Mouse (Mus musculus) midbrain, embryonic 11.5 days (tissue): ENCODE results near the gene Nedd8. TPM values are rescaled to one million over a fixed set of nuclear protein-coding genes. Genes with fewer than 3 reads are reported as not detected.

ENCODE experiments used
- ATAC-seq: fragments of 200-750 bp; cut with Nextera tagmentation; 2 replicates; pipeline ENCODE4 v1.8.0; 2017; ENCODE audit warnings: moderate TSS enrichment, moderate library complexity; ENCODE audit not compliant: low FRiP score
- DNase-seq: peaks from one replicate; pipeline ENCODE4 v3.0.0; 2015; ENCODE audit warnings: low spot score; ENCODE audit errors: missing footprints
- H3K27ac ChIP-seq: fragments of 300-500 bp; sonication (generic); 2 replicates; pipeline ENCODE4 v1.5.1; 2014; ENCODE audit warnings: low read depth, low read length
- H3K27me3 ChIP-seq: fragments of 300-500 bp; sonication (generic); 2 replicates; pipeline ENCODE4 v1.6.1; 2014; ENCODE audit warnings: mild to moderate bottlenecking, low read length, moderate library complexity, mixed read lengths; ENCODE audit not compliant: control insufficient read depth, insufficient read depth
- H3K36me3 ChIP-seq: fragments of 300-500 bp; sonication (generic); 2 replicates; pipeline ENCODE4 v1.6.1; 2014; ENCODE audit warnings: mild to moderate bottlenecking, low read length, moderate library complexity, mixed read lengths; ENCODE audit not compliant: control insufficient read depth, insufficient read depth
- H3K4me1 ChIP-seq: fragments of 300-500 bp; sonication (generic); 2 replicates; pipeline ENCODE4 v1.6.1; 2014; ENCODE audit warnings: low read length; ENCODE audit not compliant: control insufficient read depth, insufficient read depth
- H3K4me2 ChIP-seq: fragments of 300-500 bp; sonication (generic); 2 replicates; pipeline ENCODE4 v1.6.1; 2014; ENCODE audit warnings: mild to moderate bottlenecking, moderate library complexity
- H3K4me3 ChIP-seq: fragments of 300-500 bp; sonication (generic); 2 replicates; pipeline ENCODE4 v1.5.1; 2014; ENCODE audit warnings: low read depth, low read length
- H3K9ac ChIP-seq: fragments of 300-500 bp; sonication (generic); 2 replicates; pipeline ENCODE4 v1.6.1; 2014; ENCODE audit warnings: low read length
- H3K9me3 ChIP-seq: fragments of 300-500 bp; sonication (generic); 2 replicates; pipeline ENCODE4 v1.6.1; 2016; ENCODE audit warnings: low read length; ENCODE audit not compliant: control insufficient read depth
- WGBS: fragments of 180-500 bp; shearing (Covaris S2); extraction: QIAGEN DNeasy Blood & Tissue Kit; methylation state at CpG from one replicate; pipeline ENCODE4 v1.1.7; 2014; 5-methylcytosine and 5-hydroxymethylcytosine counted together
- polyA plus RNA-seq: library from polyadenylated mRNA; unstranded; fragments of >200 nt; fragmentation: Nextera tagmentation; extraction: Ambion mirVana; gene quantifications from 2 replicates; pipeline ENCODE4 v1.2.1, GENCODE M21; 2014

Gene Nedd8
- polyA plus RNA-seq, 1 experiment from 2014 or later: 615 TPM

DNA sequence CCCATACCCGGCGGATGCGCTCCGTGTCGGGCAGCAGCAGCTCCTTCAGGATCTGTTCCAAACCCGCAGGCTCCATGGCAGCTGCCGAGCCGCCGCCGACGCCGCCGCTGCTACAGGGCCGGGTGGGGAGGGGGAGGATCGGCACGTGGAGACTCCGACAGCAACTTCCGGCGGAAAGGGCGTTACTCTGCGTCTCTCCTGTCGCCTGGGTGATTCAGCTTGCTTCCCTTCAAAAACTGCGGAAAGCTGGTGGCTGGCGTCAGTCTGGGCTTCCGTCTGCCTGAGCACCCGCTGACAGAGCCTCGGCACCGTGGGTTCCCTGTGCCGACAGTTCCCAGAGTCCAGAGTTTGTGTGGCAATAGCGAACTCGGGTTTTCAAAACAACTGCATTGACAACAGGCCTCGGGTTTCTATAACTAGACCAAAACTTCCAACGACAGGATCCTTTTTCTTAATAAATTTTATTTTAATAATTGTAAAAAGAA lies 36.4 kb downstream of the Nedd8 start, which contains the start of gene Ipo4:
Ipo4 (minus strand) TSS at position 435 of the 485 bp plus-strand sequence.
- Histone ChIP-seq H3K9me3 (no peaks in the 10 kb centered on the region), H3K9ac (peak within 1 kb of the TSS; percentile 78), H3K4me3 (peak within 1 kb of the TSS; percentile 61), H3K27ac (peak within 1 kb of the TSS; percentile 55), H3K27me3 (no peaks in the 10 kb centered on the region), H3K4me2 (peak within 1 kb of the TSS; percentile 96), H3K4me1 (peaks cover 13% of the 10 kb centered on the region), H3K36me3 (peaks cover 22% of the 10 kb centered on the region)
- DNase-seq (peak; percentile 98), ATAC-seq (peak; percentile 91)
- 2% methylated on average over 33 of the region's 33 CpGs for WGBS

DNA sequence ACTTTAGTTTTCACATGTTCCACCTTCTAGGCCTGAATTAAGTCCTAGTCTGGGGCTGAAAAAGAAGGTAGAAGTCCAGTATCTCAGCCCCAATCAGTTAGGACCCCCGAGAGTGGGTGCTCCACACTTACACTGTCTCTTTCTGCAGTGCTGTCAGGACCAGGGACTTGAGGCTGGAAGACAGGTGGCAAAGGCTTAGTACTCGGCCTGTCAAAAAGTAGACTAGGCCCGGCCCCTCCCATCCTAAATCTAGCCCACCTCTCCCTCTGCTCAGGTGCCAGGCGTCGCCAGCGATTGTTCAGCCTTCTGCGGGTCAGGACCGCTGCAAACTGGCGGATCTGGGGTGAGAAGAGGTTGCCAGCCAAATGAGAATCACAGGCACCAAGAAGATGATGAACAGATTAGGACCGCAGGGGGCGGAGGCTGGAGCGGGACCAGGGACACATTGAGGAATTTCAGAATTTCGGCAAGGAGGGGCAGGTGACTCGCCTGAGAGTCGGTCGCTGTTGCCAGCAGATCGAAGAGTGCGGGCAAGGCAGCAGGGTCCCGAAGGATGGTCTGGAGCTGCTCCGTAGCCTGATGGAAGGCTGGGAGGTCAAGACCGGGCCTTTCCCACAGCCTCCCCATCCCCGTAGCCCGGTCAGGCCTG lies 36.9 kb downstream of the Nedd8 start:
- H3K9ac ChIP-seq: peak overlapping the region; percentile 78

DNA sequence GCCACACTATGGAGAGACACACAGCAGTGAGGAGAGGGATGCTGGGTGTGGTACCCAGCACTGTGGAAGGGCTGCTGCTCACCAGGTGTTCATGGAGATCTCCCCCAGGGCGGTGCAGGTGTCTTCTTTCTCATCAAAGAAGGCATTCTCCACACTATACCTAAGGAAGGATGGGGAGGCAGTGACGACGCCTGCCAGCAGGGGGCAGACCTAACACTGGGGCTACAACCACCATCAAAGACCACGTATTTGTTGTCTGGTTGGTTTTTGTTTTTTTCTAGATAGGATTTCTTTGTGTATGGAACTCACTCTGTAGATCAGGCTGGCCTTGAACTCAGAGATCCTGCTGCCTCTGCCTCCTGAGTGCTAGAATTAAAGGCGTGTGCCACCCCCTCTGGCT lies 42.6 kb downstream of the Nedd8 start:
- peaks cover 41% of the 10 kb centered on the region for H3K36me3 ChIP-seq
- WGBS: 57% methylated on average over 5 of the region's 5 CpGs
- no peak overlapping the region for H3K9ac ChIP-seq

More for the DNA sequence above, 36.9 kb downstream of the Nedd8 start:
- H3K4me1 ChIP-seq: peaks cover 13% of the 10 kb centered on the region
- DNase-seq (no peak), ATAC-seq (peak; percentile 79)
- no peaks in the 10 kb centered on the region for H3K27me3 ChIP-seq
- WGBS: 4% methylated on average over 23 of the region's 23 CpGs
- peak overlapping the region; percentile 61 for H3K4me3 ChIP-seq
- peak overlapping the region; percentile 96 for H3K4me2 ChIP-seq
- peak overlapping the region; percentile 55; the same call in 1 of the 2 replicates for H3K27ac ChIP-seq
- H3K9me3 ChIP-seq: no peaks in the 10 kb centered on the region
- H3K36me3 ChIP-seq: peaks cover 26% of the 10 kb centered on the region

DNA sequence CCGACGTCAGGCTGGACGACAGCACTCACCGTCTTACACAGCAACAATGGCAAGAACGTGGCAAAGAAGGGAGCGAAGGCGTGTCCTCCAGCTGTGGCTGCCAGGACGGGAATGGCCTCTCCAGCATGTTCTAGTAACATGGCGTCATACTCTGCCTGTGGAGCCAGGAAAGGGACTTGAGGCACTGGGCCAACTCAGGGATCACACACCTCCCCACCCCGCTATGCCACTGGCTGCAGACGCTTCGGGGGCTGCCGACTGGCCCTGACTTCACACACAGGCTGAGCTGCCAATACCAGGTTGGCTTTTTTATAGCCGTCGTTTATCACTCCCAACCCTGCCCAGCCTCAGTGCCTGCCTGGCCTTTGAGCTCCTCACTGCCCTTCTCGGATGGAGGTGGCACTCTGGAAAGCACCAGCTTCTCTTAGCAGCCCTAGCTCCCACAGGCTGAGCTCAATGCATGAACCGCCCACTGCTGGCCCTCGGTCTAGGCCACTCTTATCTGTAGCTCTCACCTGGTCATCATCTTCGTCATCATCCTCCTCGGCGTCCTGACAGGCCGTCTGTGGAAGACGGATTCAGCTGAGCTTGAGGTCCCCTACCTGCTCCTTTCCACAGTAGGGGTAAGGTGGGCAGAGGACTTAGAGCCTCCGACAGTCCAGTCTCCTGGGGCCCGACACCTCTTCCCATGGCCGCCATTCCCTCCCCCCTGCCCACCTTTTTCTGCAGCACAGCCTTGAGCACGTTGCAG lies 43.7 kb downstream of the Nedd8 start:
- Histone ChIP-seq H3K4me3 (no peak overlapping the region), H3K36me3 (peaks cover 39% of the 10 kb centered on the region), H3K27ac (no peak overlapping the region), H3K9ac (no peak overlapping the region), H3K9me3 (no peaks in the 10 kb centered on the region), H3K27me3 (no peaks in the 10 kb centered on the region), H3K4me2 (no peak overlapping the region), H3K4me1 (no peaks in the 10 kb centered on the region)
- DNase-seq (peak; percentile 61), ATAC-seq (0 out of 2 replicates have a peak, but pooled peaks have one; percentile 6)
- WGBS: 94% methylated on average over 27 of the region's 27 CpGs

More for the DNA sequence above, 42.6 kb downstream of the Nedd8 start:
- H3K4me1 ChIP-seq: peaks cover 2% of the 10 kb centered on the region; the same call in 1 of the 2 replicates
- no peaks in the 10 kb centered on the region for H3K9me3 ChIP-seq
- no peak overlapping the region for H3K4me3 ChIP-seq
- no peak overlapping the region for H3K4me2 ChIP-seq
- ATAC-seq (no peak), DNase-seq (peak; percentile 88)
- no peaks in the 10 kb centered on the region for H3K27me3 ChIP-seq
- no peak overlapping the region for H3K27ac ChIP-seq

DNA sequence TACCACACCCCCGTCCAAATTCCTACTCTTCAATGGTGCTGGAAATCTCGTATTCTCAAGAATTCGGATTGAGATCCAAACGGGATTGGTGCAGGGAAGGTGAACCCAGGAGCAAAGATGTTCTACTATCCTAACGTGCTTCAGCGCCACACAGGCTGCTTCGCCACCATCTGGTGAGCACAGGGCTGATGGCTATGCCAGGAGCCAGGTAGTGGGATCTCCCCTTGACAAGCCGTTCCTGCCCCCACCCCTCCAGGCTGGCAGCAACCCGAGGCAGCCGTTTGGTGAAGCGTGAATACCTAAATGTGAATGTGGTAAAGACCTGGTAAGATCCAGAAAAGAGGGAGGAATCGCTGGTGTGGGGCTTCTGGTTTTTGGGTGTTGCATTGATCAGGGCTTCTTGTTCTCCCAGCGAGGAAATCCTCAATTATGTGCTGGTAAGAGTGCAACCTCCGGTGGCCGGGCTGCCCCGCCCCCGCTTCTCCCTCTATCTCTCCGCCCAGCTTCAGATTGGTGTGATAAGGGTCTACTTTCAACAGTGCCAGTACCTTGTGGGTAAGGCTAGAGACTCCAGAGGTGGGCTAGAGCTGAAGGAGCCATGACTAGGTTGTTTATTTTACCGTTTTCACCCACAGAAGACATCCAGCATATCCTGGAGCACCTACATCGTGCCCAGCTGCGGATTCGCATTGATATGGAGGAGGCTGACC lies 53.3 kb downstream of the Nedd8 start:
- WGBS: 53% methylated on average over 22 of the region's 22 CpGs
- Histone ChIP-seq H3K27me3 (no peaks in the 10 kb centered on the region), H3K4me3 (no peak overlapping the region; the same call in 1 of the 2 replicates), H3K36me3 (no peaks in the 10 kb centered on the region), H3K4me1 (no peaks in the 10 kb centered on the region), H3K27ac (no peak overlapping the region), H3K4me2 (peak overlapping the region; percentile 11; the same call in 1 of the 2 replicates), H3K9me3 (no peaks in the 10 kb centered on the region), H3K9ac (no peak overlapping the region)
- no peak for ATAC-seq
- DNase-seq: peak; percentile 84

DNA sequence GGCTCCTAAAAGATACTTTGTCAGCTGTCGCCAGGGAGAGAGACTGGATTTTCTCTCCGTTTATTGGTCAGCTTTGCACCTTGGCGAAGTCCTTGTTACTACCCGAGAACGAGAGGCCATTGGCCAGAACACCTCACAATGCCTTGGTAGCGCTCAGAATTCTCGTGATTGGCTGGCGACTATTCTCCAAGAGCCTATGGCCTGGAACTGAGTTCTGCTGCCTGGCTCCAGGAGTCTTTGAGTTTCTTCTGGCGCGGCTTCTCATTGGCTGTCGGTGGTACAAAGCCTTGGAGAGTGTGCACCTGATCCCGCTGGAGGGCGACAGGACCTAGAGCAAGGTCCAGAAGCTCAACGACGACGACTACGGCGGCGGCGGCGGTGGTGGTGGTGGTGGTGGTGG lies 54.1 kb downstream of the Nedd8 start, which contains the start of gene Rec8:
Rec8 (plus strand) TSS at position 216 of the 400 bp plus-strand sequence.
- 28% methylated on average over 21 of the region's 21 CpGs for WGBS
- H3K27ac ChIP-seq: no peak within 1 kb of the TSS
- ATAC-seq: peak; percentile 59

DNA sequence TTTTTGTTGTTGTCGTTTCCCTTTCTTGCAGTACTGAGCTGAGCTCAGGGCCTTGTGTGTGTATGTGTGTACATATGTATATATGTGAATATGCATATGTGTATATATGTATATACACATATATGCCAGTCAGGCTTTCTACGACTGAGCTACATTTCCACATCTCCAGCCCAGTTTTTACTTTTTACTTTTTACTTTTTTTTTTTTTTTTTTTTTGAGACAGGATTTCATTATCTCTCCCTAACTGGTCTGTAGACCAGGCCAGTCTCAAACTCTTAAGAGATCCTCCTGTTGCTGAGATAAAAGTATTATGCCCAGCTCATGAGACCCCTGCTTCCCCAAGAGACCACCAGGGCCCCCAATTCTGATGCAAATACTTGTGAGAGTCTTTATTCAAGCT lies 55.1 kb downstream of the Nedd8 start:
- Histone ChIP-seq H3K36me3 (no peaks in the 10 kb centered on the region), H3K9me3 (no peaks in the 10 kb centered on the region), H3K4me2 (no peak overlapping the region), H3K9ac (no peak overlapping the region), H3K4me3 (no peak overlapping the region), H3K27ac (no peak overlapping the region), H3K27me3 (no peaks in the 10 kb centered on the region), H3K4me1 (no peaks in the 10 kb centered on the region)
- 87% methylated on average over 2 of the region's 2 CpGs for WGBS
- DNase-seq (no peak), ATAC-seq (no peak)

More for the DNA sequence above, 54.1 kb downstream of the Nedd8 start, which contains the start of gene Rec8:
- Histone ChIP-seq H3K27me3 (no peaks in the 10 kb centered on the region), H3K4me1 (no peaks in the 10 kb centered on the region), H3K4me2 (peak within 1 kb of the TSS; percentile 11; the same call in 1 of the 2 replicates), H3K36me3 (no peaks in the 10 kb centered on the region), H3K9me3 (no peaks in the 10 kb centered on the region), H3K9ac (no peak within 1 kb of the TSS), H3K4me3 (no peak within 1 kb of the TSS; the same call in 1 of the 2 replicates)
- peak; percentile 85 for DNase-seq

DNA sequence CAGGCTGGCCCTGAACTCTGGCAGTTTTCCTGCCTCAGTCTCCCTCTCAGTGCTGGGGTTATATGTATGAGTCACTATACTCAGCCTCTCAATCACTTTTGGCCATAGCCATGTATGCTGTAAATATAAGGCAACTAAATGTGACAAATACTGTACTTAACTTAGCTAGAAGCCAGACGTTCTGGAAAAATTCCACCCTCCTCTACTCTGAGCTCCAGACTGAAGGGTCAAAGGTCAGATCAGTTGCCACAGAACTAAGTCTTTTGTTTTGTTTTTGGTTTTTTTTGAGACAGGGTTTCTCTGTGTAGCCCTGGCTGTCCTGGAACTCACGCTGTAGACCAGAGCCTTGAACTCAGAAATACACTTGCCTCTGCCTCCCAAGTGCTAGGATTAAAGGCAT lies 56.0 kb downstream of the Nedd8 start:
- peak; percentile 62 for DNase-seq
- no peaks in the 10 kb centered on the region for H3K36me3 ChIP-seq
- H3K4me2 ChIP-seq: no peak overlapping the region
- H3K27ac ChIP-seq: no peak overlapping the region
- 52% methylated on average over 2 of the region's 2 CpGs for WGBS
- no peaks in the 10 kb centered on the region for H3K27me3 ChIP-seq
- H3K9ac ChIP-seq: no peak overlapping the region
- no peaks in the 10 kb centered on the region for H3K4me1 ChIP-seq
- ATAC-seq: no peak
- H3K4me3 ChIP-seq: no peak overlapping the region
- no peaks in the 10 kb centered on the region for H3K9me3 ChIP-seq
